Mouse (Mus musculus) G1E-ER4 (cell line): Measurements from ENCODE around the gene Trio. TPM values are rescaled to one million over a fixed set of nuclear protein-coding genes. Genes with fewer than 3 reads are reported as not detected.

Experiments used
- GATA1 ChIP-seq: IDR thresholded peaks from one replicate; pipeline ENCODE4 v1.8.0; 2012; ENCODE audit warnings: low read length, inconsistent platforms
- polyA plus RNA-seq: library from polyadenylated mRNA; stranded (reverse); fragments of >175 nt; gene quantifications from 2 replicates; pipeline ENCODE4 v1.2.3, GENCODE M21; 2012

The Trio gene
- polyA plus RNA-seq, 1 experiment = not detected

DNA sequence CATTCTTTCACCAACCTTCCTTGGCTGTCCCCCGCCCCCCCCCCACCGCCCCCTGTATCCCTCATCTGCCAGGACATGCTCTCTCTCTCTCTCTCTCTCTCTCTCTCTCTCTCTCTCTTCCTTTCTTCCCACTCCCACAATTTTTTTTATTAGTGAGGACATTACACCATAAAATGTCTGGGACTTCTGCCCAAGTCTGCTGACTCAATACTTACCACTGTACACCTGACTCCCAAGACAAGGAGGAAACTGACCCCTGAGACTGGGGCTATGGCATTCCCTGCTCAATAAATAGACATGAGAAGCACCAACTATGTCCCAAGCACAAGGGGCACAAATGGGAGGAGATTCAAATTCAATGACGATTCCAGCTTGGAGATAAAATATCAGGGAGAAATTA, 18.1 kb downstream of the Trio start:
- no peak for TF ChIP-seq GATA1

DNA sequence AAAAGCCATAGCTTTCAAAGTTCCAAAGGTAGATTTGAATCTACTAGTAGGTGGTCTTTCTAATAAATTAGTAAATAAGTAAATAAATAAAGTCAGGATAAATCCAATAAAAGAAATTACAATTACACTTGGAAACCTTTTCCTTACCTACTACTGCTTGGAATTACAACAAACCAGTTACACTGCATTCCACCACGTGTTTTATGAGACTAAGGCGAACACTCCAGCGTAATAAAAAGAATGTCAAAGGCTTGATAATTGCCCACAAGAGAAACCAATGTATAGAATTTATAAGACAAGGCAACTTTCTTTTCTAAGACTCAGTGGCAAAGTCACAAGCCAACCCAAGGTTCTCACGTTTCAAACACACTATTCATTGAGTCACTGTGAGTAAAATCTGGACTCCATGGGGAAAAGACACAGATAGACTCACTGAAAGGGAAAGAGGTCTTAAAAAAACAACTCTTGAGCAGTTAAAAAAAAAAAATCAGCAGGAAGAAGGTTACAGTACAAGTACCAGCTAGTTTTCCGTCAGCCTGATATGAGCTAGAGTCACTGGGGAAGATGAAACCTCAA, 21.4 kb downstream of the Trio start:
- no peak for TF ChIP-seq GATA1

DNA sequence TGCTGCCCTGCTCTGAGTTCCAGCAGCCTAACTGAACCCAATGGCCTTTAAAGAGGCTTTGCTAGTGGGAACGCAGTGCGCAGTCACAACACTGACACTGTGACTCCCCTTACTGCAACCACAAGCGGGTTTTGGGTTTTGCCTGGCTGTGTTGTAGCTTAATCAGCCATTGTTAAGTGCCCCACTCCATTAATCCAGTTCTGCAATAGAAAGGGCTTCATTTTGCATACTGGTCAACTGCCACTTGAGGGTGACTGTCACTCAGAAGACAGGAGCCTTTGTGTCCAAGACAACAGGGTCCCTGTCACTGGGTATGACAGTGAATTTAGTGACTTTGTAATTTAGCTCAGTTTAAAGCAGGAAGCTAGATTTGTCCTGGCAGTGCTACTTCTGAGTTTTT, 23.1 kb downstream of the Trio start:
- TF ChIP-seq GATA1 = no peak

DNA sequence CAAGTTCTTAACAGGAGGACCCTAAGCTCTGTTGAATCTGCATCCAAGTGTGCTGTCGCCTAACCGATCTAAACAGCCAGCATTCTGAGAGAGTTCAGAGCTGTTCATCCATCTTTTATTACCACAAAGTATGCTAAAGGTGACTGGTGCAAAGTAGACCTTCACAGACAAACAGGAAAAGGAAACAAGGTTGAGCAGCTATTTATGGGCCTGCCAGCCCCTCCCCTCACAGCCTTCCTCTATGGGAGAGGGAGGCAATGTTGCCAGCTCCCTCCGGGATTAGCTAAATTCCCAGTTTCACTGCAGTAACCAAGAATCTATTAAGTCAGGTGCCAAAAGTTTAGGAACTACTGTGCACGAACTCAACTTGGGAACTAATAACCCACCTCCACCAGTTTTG, 24.3 kb downstream of the Trio start:
- no peak for TF ChIP-seq GATA1

DNA sequence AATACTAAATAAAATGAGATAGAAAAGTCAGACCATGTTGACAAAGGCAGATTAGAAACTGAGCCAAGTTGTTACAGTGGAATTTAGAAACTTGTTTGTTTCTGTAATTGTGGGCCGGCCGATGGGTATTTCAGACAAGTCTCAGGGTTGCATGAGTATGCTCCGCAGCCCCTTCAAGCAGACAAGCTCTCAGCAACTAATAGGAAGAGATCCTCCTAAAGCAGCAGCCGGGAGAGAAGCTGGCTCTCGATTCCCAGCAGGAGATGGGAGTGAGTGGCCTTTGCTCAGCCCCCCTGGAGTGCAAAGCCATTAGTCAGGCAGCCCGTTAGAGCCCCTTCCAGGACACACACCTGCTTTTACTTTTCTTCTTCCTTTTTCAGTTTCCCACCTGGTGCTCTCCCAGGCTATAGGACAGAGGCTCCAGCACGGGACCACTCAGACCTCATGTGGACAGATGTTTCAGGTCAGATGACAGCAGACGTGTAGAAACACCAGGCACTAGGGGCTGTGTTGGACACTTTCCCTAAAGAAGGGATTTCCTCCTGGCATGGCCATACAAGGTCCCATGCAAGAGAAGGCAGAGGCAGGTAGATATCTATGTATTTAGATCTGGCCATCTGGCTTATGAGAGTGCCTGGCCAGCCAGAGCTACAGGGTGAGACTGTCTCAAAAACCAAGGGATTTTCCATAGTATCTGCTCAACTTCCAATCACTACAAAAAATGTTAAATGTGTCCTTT, 26.9 kb downstream of the Trio start:
- TF ChIP-seq GATA1 = no peak

DNA sequence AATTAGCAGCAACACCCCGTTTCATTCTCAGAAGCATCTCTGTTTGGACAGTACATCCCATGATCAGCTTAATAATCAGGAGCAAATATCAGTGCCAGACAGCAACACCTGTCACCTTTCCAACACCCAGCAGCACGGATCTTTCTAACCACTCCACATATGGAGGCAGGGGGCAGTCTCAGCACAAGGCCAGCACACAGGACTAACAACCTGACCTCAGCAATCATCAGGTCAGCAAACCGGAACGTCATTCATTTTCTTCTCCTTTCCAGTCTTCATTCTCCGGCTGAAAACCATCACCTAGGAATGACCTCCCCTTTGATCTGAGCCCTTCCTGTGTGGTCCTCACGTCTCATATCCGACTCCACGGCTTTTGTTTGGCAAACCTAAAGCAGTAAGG, 27.7 kb downstream of the Trio start:
- TF ChIP-seq GATA1 = no peak

DNA sequence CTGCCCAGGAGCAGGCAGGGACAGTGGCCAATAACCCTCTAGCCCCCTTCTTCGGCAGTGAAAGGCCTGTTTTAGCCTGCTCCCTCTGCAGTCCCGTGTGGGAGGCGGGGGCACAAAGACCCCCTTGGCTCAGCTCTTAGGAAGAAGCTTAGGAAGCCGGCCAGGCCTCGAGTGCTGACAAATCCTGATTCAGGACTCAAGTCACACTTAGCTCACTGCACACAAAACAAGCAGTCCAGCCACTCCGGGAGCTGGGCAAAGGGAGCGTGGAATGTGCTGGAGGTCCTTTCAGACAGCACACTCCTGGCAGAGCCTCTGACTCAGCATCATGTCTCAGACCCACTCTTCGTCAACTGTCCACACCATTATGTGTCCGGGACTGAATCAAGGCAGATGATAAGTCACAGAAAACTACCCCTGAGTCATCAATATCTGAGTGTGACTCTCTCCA, 28.2 kb downstream of the Trio start:
- no peak for TF ChIP-seq GATA1

DNA sequence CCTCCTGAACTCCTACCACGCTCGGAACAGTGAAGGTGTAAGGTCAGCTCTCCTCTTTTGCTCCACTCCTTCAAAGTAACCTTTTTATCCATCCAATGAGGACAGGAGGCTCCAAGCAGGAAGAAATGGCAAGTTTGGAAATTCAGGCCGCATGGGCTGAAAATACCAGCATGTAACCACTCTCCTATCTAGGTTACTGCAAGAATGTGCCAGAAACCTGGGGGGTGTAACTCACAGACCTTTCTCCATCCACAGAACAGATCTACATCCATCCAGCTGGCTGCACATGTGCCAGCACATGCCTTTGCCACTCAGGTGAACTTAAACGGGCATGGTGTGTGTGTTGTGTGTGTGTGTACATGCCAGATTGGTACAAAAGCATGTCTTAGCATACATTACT, 28.9 kb downstream of the Trio start:
- TF ChIP-seq GATA1 = no peak

DNA sequence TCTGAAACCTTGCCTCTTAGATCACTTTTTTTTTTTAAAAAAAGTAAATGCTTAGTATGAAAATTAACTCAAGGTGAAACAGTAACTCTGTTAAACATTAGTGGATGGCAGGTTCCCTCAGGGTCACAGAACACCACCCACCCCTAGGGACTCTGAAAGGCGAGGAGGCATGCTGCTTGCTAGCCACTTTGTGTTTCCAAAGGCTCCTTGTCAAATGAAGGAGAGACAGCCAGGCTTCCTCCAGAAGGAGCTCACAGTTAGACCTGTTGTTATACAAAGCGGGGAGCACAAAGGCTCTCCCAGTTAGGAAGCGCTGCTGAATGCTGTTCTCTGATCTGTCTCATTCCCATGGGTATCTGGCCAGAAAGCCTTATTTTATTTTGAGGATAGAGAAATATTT, 30.2 kb downstream of the Trio start:
- no peak for TF ChIP-seq GATA1

DNA sequence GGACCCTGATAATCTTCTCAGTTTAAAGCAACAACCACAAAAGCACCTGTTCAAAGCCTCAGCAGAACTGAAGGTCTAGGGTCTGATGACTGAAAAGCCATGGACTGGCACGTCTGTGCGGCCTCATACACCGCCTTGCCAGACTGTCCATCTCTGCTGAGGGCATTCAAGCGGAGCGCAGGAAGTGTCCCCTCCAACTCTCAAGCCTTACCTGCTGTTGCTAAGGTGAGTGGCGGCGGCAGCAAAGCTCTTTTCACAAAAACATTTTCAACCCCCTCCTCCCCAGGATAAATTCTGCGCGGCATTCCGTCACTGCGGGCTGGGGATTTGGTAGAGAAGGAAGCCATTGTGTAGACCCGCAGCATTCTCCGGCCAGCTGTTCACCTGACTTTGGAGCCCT, 30.8 kb downstream of the Trio start:
- no peak for TF ChIP-seq GATA1

DNA sequence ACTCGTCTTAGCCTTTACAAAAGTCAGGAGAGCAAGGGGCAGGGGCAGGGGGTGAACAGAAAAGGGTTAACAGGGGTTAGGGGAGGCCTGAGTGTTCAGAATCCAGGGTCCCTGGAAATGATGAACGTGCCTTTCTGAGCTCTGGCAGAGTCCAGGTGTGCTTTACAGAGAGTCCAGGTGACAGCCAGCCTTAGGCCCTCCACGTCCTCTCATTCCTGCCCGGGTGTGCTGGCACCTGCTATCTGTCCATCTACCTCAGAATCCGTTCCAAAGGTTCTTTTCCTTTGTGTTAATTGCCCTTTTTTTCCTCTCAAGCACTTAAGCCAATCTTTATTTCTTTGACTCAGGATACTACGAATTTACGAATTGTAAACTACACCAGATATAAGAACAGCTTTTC, 32.1 kb downstream of the Trio start:
- no peak for TF ChIP-seq GATA1

DNA sequence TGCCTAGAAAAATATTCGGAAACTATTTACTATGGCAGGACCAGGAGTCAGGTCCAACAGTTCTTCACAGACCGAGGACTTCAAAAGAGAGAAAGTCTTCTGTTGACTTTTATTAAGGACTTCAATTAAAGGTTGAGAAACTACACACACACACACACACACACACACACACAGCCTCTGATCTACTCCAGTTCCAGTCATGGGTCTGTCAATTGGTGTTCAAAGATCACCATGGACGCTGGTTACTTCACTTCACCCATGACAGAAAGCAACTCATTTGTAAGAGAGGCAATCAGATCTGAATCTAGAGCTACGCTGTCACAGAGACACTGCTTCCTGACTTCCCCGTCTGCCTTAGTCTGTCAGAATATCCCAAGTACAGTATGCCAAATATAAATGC, 33.1 kb downstream of the Trio start:
- no peak for TF ChIP-seq GATA1

DNA sequence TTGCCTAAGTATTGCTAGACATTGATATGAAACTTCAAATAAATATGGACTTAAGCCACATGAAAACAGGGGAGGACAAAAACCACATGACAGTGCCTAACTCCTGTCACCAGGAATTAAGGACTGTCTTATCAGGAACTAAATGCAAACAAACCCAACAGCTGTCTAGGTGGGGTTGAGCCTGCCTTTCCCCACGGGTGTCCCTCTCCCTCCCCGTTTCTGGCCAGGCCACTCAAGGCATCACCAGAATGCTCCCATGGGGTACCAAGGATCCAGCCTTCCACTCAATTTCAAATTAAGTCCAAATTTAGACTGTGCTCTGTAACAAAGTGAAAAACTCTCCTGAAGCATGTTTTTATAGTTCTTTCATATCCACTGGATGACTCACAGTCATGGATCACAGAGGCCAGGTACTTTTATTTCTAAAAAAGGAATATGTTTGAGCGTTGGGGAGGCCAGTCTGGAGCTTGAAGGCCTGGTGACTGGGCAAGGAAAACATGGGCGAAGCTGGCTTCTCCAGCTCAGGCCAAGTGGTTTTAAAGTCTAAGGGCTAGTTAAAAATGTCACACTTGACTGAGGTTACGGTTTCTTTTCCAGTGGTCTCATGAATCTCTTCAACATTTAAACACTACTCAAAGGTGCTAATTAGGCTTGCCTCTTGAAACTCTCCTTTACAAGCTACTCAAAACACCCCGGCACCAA, 33.6 kb downstream of the Trio start:
- TF ChIP-seq GATA1 = no peak

DNA sequence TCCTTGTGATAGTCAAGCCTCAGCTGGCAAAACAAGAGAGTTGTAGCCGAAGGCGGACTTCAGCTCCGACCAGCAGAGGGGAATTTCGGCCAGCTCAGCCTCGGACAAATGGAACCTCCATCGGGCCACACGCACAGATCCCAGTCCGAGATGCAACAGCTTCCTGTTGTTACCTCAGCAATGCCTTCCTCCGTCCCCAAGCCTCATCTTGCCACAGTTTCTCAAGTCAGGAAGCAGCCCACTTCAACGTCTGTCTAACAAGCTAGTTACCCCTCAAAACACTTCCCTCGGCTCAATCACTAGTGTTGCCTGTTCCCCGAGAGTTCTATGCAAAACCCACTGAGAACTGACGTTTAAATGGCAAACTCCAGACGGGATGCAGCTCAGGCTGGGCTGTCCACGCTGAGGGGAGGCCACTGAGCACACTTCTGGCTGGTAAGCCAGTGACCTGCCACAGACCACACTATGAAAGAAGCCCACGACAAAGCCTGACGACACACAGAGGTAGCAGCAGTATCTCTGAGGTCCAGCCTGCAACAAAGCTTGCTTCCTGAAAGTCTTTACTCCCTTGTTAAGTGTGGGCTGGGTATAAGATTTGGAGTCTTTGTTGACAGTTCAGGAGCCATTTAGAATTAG, 34.5 kb downstream of the Trio start:
- no peak for TF ChIP-seq GATA1

DNA sequence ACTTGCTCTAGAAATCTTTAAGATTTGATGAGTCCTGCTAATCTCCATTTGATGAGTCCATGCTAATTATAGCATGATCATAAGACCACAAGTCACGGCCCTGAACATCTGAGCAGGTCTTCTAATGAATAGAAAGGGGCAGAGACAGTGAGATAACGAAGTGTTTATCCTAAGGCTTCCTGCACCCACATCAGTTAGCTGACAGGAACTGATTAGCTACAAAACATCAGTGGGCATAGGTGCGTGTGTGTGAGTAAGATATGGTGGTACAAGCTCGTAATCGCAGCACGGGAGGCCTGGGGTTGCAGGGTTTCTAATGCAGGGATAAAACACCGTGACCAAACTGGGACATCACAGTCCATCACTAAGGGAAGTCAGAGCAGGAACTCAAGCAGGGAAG, 37.7 kb downstream of the Trio start:
- no peak for TF ChIP-seq GATA1

DNA sequence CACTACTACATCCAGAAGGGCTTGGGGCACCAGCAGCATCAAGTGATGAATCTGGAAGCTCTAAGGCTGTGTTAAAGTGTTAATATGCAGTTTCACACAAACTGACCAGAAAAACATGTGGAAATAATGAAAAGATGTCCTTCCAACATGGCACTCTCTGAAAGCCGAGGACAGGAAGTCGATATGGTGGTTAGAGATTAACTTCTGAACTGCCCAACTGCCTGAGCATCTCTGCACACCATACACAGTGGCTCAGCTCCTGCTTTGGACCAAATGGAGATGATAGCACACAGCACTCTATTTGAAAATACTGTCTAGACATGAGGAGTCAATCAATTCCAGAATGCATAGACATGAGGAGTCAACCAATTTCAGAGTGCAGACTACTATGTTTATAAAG, 40.8 kb downstream of the Trio start:
- TF ChIP-seq GATA1 = no peak
